Mouse (Mus musculus) left cerebral cortex, postnatal 14 days (tissue): Measurements from ENCODE around the gene Pik3ca. TPM values are rescaled to one million over a fixed set of nuclear protein-coding genes. Genes with fewer than 3 reads are reported as not detected.

ENCODE experiments used
- DNase-seq, 2 experiments: peaks; one replicate each; pipeline ENCODE4 v3.0.0; 2021 to 2022; ENCODE audit warnings: low spot score in 2 of 2, mixed read lengths in 1 of 2
- intact Hi-C: fragments of 180-260 bp; cut with DNase I; formaldehyde crosslinking; loops from one replicate; pipeline ENCODE4 v1.15.1; 2025
- total RNA-seq, 2 experiments: library from RNA; stranded (reverse); gene quantifications; 2 replicates each; pipeline ENCODE4 v1.2.3; 2021

Gene Pik3ca
- total RNA-seq, 2 experiments from 2014 or later = 55.0 to 59.2 TPM

DNA sequence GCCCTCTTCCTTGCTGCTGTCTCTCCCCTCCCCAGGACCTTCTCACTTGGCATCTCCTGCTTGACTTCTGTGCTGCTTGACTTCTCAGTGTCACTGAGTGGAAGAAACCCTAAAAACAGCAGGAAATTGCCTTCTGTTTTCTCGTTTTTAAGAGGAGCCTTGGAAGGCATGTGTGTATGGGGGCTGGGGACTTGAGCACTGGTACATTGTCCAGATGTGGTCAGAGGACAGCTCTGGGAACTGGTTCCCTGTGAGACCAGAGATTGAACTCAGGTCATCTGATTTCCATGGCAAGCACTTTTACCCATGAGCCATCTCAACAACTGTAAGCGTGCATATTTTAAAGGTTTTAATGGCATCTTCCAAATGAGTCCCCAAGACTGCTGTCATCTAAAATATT lies 36.5 kb downstream of the Pik3ca start:
- no peak for DNase-seq
- intact Hi-C loops = no loop called here

DNA sequence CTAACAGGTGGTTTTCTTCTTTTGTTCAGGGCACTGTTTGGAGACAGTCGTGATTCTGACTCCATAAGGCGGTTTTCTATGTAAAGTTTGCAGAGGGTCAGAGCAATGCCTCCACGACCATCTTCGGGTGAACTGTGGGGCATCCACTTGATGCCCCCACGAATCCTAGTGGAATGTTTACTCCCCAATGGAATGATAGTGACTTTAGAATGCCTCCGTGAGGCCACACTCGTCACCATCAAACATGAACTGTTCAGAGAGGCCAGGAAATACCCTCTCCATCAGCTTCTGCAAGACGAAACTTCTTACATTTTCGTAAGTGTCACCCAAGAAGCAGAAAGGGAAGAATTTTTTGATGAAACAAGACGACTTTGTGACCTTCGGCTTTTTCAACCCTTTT lies 38.6 kb downstream of the Pik3ca start:
- intact Hi-C loops = no loop called here
- no peak for DNase-seq

- no peak for DNase-seq
- intact Hi-C loops = no loop called here
Measured at GRCm38 (mm10) chr3:32437297-32437696, 39.8 kb downstream of the Pik3ca start.

- intact Hi-C loops = no loop called here
- no peak for DNase-seq
Measured at GRCm38 (mm10) chr3:32437820-32438219, 40.3 kb downstream of the Pik3ca start.

GRCm38 (mm10) chr3:32438716-32439115 lies 41.2 kb downstream of the Pik3ca start:
- DNase-seq = no peak
- intact Hi-C loops = no loop called here

GRCm38 (mm10) chr3:32441710-32442109 lies 44.2 kb downstream of the Pik3ca start:
- DNase-seq = no peak
- intact Hi-C loops = no loop called here

GRCm38 (mm10) chr3:32454329-32455021 lies 57.0 kb downstream of the Pik3ca start:
- intact Hi-C loops = loop anchor here (10.0 kb wide), 1 partner anchor 120 kb away; no protein-coding TSS in a partner anchor
- no peak for DNase-seq

DNA sequence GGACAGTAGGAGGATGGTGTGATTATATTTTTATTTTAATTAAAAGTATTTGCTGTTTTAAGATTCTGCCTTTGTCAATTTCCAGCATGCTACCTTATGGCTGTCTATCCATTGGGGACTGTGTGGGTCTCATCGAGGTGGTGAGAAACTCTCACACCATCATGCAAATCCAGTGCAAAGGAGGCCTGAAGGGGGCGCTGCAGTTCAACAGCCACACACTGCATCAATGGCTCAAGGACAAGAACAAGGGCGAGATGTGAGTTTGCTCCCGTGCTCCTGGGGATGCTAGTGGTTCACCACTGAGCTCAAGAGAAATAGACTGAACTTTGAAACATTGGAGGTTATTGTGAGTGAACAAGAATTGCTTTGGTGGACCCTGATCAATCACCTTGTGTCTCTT lies 62.3 kb downstream of the Pik3ca start:
- intact Hi-C loops = loop anchor here (5.0 to 10.0 kb wide), 2 partner anchors 48 to 125 kb away; no protein-coding TSS in a partner anchor
- peak; percentile 31 to 69 for DNase-seq

DNA sequence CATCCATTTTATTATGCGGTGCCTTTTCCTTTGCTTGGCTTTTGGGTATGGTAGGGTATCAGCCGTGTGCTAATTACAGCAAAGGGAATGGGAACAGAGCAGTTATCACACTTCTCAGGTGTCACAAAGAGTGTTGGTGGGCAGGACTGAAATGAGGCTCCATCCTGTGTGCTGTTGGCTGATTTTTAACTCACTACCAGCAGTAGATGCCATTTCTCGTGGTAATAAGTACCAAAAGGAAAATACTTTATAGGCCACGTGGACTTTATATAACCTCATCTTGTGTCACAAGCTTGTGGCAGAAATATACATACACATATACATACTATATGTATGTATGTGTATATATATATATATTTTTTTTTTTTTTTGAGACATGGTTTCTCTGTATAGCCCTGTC lies 69.8 kb downstream of the Pik3ca start:
- DNase-seq = no peak
- intact Hi-C loops = no loop called here

- DNase-seq = no peak
- intact Hi-C loops = no loop called here
Measured at GRCm38 (mm10) chr3:32468411-32468810, 70.9 kb downstream of the Pik3ca start.

DNA sequence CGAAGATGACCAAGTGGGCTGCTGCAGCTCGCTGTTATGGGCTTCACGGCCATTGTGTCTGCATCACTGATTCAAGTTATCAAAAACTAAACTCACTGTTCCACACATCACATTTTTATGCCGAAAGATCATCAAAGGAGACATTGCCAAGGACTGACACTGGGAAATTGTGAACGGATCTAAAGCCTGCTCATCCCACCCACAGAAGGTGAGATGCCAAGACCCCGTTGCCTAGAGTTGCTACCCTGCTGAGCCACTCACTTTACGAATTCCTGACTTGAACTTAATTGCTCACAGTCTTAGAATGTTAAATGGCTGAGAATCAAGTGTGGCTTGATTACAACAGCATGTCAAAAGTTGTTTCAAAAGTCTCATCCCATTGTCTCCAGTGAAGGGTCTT lies 73.0 kb downstream of the Pik3ca start:
- no peak for DNase-seq
- intact Hi-C loops = no loop called here

- DNase-seq = peak; percentile 52 to 76
- intact Hi-C loops = no loop called here
Measured at GRCm38 (mm10) chr3:32471098-32471497, 73.6 kb downstream of the Pik3ca start.

DNA sequence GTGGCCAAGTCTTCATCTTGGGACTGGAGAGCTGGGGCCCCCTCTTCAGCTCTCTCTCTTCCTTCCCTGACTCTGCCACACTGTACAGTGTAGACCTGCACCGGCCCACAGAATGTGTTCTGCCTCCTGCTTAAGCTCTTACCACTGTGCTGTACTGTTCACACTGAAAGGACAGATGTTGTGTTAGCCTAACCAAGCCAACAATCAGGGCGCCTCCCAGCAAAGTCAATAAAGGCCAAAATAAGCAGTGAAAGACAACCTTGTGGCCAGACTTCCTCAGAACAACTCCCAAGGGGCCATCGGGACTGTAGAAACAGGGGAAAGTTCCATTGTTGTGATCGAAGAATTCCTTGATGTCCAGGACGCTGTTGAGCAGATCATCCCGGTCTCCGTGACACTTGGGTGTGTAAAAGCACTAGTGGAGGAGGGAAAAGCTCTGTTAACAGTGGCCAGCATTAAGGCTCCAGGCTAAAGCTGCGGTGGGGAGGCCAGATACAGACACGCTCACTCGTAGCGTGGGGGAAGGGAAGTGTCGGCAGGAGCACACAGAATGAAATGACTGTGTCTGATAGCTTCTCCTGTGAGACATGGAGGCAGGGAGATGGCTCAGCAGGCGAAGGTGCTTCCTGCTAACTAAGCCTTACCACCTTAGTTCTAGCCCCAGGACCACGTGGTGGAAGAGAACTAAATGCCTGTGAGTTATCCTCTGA lies 74.9 kb downstream of the Pik3ca start:
- no peak for DNase-seq
- intact Hi-C loops = no loop called here

GRCm38 (mm10) chr3:32473184-32473583 lies 75.7 kb downstream of the Pik3ca start:
- intact Hi-C loops = no loop called here
- DNase-seq = no peak

DNA sequence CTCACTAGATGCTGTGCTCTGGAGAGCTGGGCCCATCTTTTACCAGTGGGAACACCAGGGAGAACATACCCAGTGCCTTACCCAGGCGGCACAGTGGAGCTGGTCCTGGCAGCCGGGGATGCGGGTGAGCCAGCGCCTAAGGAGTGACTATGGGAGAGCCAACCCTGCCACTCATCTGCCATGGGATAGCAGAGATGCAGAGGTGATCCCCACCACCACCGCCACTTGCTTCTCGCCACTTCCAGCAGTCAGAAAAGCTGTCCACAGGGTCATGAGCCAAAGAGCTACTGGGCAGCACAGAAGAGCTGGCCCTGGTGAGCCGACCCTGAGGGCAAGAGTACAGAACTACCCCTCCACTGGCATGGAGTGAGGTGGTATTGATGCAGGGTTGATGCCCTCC lies 82.5 kb downstream of the Pik3ca start:
- intact Hi-C loops = no loop called here
- DNase-seq = no peak

GRCm38 (mm10) chr3:32483035-32483434 lies 85.6 kb downstream of the Pik3ca start:
- intact Hi-C loops = no loop called here
- no peak for DNase-seq

DNA sequence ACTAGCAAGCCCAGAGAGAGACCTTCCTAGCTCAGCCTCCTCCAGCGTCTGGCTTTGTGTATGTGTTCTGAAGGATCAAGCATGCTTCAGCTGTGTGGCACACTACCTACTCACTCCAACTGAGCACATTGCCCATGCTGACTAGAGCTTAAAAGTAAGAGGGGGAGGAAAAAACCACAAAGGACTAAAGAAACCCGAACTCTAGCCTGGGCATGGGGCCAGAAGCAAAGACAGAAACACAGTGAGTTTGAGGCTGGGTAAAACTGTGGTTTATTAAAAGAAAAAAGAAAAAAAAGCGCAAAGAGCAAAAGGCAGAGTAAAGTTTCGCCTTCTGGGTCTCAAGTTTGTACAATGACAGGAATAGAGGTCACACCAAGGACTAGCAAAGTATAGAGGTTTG lies 89.1 kb downstream of the Pik3ca start:
- DNase-seq = no peak
- intact Hi-C loops = no loop called here

DNA sequence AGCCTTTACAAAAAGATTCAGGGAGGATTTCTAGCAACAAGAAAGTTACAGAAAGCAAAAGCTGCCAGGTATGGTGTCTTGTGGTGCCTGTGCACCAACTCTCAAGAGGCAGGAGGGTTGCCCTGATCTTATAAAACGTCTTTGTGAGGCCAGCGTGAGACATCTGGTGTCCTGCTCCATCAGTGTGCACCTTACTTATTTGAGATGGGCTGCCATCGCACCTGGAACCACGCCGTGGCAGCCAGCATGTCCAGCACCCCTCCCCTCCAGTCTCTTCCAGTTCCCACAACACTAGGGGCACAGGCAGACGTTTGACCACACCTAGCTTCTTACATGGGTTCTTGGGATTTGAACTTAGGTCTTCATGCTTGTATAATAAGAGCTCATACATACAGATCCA lies 90.7 kb downstream of the Pik3ca start:
- no peak for DNase-seq
- intact Hi-C loops = no loop called here

GRCm38 (mm10) chr3:32490076-32490927 lies 92.8 kb downstream of the Pik3ca start:
- intact Hi-C loops = no loop called here
- no peak for DNase-seq

DNA sequence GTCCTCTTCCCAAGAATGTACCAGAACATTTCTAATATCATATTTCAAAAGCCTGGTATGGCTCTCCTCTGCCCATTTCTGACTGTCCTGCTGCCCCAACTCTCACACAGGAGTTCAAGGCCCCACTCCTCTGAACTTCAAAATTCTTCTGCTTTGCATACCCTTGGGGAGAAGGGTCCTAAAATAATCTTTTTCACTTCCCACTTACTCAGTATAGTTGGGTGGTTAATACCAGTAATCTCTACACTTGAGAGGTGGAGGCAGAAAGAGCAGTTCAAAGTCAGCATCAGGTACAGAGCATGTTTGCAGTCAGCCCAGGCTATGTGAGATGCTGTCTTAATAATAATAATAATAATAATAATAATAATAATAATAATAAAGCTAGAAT lies 93.5 kb downstream of the Pik3ca start:
- no peak for DNase-seq
- intact Hi-C loops = no loop called here
